Mouse (Mus musculus) heart, adult 18-20 months (tissue): ENCODE results near the gene B230217C12Rik. TPM values are rescaled to one million over a fixed set of nuclear protein-coding genes. Genes with fewer than 3 reads are reported as not detected.
A peak's percentile ranks its signal among the peaks of the same experiment; 100 is the strongest.

Experiments used
- DNase-seq, 2 experiments: peaks; one replicate each; pipeline ENCODE4 v3.0.0; 2021 to 2022; ENCODE audit warnings: mixed read lengths in 1 of 2
- total RNA-seq, 2 experiments: library from RNA; stranded (reverse); gene quantifications; 2 replicates each; pipeline ENCODE4 v1.2.3; 2021

The B230217C12Rik gene
- total RNA-seq, 2 experiments from 2014 or later = 0.51 to 0.55 TPM

DNA sequence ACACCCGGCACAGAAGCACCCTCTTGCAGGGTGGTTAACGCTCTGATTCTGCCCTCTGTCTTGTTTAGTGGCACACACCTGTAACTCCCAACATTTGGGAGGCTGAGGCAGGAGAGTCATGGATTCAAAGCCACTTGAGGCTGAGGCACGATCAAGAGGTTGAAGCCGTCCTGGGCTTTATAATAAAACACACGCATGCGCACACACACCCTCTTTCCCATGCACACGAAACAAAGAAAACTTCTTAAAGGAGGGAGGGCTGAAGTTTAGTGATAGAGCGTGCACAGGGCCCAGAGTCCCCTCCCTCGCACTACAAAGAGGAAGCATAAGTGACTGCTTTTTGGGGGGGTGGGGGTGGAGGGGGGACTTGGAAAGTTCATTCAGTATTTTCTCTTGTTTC, 14.6 kb upstream of the B230217C12Rik start:
- DNase-seq = no peak

DNA sequence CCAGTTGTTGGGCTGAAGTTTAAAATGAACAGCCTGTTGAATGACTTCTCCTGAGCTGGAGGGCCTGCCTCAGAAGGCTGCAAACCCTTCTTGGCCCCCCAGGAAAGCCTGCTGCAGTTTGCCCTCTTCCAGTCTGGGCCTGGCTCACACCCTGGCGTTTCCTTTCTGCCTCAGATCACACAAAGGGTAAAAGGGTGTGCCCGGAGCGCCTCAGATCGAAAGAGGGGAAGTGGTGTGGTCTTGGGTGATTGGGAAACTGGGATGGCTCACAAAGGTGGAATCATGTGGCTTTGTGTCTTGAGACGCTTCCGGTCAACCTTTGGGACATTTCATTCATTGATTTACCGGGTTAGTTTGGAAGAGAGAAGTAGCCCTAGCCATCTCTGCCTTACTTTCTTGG, 14.2 kb upstream of the B230217C12Rik start:
- no peak for DNase-seq

DNA sequence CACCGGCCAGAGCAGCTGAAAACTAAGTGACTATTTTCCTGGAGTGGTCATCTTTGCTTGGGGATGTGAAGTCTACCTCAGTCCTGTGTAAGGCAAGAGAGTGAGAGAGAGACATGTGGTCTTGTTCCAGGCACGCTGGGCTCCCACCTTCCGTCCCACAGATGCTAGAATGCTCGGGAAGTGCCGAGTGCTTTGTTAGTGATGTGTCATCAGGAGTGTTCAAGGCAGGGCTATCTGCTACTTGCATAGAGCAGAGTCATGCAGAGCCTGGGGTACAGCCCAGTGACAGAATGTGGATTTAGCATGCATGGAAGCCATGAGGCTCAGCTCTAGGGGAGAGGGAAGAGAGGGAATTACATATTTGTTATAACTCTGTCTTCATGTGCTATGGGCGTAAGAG, 12.9 kb upstream of the B230217C12Rik start:
- peak in 1 of 2 experiments; percentile 2 for DNase-seq

DNA sequence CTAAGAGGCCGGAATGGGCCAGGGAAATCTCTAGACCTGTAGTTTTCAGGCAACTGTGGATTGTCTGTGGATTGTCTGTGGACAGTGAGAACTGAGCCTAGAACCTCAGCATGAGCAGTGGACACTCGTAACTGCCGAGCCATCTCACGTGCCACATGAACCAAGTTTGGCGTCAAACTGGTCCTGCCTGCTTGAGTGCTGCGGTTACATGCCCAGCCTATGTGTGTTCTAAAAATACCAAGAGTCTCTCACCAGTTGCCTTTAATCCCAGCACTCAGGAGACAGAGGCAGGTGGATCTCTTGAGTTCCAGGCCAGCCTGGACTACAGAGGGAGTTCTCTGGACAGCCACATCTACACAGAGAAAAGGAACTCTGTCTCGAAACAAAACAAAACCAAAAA, 11.2 kb upstream of the B230217C12Rik start:
- peak in 1 of 2 experiments; percentile 6 for DNase-seq

DNA sequence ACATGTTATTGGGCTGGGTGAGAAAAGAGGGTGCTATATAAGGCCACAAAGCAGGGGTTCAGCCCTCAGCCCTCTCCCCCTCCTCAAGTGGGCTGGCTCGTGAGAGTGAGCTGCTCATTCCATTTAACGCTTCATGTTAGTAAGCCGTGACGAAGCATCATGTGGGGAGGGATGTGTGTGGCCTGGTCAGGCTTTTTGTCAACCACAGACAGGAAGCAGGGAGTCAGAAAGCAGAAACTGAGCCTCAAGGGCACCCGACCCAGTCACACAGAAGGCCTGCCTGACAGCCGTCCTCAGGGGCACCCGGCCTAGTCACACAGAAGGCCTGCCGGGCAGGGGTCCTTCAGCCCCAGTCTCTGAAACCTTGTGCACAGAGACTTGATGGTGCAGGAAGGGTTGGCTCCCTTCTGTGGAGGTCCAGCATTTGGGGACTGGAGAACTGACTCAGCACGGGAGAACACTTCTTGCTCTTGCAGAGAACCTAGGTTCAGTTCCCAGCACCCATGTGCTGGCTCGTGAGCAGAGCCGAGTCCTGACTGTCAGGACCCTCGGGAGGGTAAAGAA, 10.6 kb upstream of the B230217C12Rik start:
- peak in 1 of 2 experiments; percentile 25 for DNase-seq

DNA sequence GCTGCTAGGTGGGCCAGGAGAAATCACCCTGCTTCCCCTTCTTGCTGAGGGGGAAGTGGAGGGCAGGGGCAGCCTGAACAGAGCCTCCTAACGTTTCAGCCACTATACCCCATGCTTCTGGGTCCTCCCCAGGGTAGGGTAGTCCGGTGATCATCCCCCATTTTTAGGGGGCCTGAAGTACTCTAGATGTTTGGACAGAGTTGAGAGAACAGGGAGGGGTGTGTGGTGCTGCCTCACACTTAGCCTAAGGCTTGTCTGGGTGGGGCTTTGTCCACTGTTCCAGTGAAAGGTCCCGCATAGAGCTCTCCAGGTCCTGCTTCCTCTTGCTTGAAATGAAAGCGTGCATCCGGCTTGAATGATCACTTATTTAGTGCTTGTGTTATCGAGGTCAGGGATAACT, 10.1 kb upstream of the B230217C12Rik start:
- DNase-seq = peak in 1 of 2 experiments; percentile 13

DNA sequence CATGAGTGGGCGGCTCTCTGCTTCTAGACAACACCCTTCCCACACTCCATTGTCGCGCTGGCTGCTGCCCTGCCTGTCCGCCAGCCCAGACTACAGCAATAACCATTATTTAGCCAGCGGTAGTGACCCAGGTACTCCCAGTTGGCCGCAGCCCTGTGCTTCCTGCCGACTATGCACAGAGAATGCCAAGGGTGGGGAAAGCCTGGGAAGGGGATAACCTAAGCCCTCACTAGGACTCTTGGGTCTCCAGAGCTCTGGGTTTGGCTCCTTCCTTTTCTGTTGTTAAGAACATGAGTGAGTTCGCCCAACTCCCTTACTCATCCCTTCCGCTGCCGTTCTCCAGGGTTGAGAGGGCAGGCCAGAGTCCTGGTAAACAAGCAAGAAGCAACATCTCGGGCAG, 8.6 kb upstream of the B230217C12Rik start:
- DNase-seq = peak; percentile 56 to 69

DNA sequence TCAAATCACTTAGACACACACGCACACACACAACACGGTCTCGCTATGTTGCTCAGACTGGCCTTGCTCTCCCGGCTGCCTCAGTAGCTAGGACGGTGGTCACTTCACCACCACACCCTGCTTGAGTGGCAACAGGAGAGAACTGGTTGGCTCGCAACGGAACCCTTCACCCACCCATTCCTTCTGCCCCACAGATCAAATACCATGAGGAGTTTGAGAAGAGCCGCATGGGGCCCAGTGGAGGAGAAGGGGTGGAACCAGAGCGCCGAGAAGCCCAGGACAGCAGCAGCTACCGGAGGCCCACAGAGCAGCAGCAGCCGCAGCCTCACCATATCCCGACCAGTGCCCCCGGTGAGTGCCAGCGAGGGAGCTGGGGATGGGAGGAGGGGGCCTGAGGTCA, 7.2 kb upstream of the B230217C12Rik start:
- DNase-seq = no peak

DNA sequence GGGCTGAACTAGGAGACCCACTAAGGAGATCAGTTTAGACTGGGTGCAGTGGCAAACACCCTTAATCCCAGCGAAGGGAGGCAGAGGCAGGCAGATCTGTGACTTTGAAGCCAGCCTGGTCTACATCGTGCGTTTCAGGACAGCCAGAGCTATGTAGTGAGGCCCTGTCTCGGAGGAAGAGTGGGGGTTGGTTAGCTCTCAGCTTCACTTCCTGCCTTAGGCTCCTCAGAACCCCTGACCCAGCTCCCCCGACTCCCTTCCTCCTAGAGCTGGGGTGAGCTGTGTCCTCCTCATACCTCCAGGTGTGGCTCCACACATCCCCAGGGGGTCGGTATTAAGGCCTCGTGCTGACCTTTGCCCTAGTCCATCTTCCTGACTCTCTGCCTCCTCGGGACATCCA, 4.0 kb upstream of the B230217C12Rik start:
- peak in 1 of 2 experiments; percentile 12 for DNase-seq

DNA sequence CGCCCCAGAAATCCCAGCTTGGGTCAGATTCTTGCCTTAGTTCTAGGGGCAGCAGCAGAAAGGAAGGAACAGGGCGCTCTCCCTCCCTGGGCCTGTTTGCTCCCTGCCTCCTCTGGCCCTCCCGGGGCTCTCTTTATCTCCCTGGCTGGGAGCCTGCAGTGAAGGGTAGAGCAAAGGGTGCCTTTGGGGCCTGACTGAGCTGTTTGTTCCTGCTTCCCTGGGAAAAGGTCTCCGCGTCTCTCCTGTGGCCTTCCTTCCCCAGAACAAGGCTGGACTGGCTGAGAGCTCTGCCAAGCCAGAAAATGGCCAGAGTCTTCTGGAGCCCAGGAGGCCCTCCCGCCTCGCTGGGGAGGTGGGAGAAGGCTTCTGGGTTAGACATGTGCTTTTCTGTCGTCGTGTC, 3.5 kb upstream of the B230217C12Rik start:
- DNase-seq = peak; percentile 66 to 73

DNA sequence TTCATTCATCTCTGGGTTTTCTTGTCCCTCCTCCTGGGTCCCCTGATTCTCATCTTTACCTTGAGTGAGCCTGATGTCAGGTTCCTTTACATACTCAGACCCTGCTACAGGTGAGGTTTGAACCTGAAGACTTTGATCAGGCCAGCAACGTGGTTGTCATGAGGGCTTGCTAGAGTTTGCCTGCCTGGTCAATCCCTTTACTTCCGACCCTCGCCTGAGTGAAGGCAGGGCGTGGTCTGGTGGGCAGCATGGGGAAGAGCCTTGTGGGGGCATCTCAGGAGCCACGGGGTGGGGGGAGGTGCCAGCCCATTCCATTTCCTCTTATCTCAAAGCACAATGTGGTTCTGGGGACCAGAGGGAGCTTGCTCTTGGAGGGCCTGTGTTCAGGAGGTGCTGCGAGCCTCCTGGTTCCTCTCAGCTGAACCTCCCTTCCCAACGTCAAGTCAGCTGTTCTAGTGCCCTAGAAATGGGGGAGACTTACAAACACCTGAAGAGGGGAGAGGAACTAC, 2.9 kb upstream of the B230217C12Rik start:
- DNase-seq = peak in 1 of 2 experiments; percentile 21

DNA sequence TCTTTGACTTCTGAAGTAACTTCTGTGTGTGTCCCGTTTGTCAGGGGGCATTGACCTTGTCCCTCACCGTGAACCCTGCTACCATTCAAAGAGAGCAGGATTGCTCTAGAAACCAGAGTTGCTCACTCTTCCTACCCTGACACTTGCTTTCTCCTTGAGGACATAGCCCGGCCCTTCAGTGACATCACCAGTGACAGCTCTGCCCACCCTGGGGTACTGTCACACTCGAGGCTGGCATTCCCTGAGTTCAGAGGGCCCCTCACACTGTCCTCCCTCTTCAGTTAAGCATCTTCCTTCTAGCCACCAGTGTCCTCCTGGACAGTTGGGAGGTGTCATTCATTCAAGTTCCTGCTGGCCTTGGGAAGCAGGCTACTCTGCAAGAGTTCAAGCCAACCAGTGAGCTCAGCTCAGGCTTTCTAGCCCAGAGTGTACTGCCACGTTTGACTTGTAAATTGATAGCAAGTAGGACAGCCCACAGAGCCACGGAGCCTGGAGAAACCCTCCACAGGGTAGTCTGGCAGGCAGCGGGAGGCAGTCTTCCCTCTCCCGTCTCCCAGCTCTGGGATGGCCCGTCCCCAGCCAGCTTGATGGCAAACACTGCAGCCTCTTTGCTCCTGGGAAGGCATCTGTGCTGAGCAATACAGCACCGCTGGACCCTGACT, 1.7 kb upstream of the B230217C12Rik start:
- peak in 1 of 2 experiments; percentile 30 for DNase-seq

DNA sequence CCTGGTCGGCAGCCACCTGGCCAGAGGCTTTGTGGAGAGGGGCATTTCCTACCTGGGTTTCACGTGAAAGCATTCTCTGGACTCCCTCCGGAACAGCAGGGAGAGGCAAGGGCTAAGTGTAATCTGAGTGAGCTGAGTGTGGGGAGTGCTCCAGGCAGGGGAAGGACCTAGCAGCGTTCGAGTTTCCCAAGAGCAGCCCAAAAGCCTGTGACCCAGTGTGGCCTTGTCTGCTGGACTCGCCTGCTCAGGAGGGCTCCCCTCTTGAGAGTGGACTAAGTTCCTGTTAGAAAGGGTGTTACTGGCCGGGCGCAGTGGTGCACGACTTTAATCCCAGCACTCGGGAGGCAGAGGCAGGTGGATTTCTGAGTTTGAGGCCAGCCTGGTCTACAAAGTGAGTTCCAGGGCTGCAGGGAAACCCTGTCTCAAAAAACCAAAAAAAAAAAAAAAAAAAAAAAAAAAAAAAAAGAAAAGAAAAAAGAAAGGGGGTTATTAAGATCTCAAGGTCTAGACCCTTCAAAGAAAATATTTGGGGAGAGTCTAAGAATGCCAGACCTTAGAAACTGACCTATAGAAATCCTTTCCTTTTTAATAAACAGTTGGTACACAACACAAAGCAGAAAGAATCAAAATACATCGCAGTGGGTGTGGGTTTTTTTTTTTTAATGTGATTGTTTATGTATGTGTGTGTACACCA, 992 bp upstream of the B230217C12Rik start:
- DNase-seq = no peak

DNA sequence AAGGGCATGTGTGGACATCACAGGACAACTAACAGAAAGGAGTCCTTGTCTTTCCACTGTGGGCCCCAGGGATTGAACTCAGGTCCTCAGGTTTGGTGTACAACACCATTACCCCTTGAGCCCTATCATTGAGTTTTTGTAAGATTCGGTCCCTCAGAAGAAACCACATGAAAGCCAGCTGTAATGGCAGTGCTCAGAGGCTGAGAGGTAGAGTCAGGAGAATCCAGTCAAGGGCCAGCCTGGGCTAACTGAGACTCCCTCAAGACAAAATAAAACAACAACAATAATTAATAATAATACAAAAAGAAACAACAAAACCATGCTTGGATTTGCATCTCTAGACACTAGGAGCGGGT, 467 bp upstream of the B230217C12Rik start:
- DNase-seq = no peak

DNA sequence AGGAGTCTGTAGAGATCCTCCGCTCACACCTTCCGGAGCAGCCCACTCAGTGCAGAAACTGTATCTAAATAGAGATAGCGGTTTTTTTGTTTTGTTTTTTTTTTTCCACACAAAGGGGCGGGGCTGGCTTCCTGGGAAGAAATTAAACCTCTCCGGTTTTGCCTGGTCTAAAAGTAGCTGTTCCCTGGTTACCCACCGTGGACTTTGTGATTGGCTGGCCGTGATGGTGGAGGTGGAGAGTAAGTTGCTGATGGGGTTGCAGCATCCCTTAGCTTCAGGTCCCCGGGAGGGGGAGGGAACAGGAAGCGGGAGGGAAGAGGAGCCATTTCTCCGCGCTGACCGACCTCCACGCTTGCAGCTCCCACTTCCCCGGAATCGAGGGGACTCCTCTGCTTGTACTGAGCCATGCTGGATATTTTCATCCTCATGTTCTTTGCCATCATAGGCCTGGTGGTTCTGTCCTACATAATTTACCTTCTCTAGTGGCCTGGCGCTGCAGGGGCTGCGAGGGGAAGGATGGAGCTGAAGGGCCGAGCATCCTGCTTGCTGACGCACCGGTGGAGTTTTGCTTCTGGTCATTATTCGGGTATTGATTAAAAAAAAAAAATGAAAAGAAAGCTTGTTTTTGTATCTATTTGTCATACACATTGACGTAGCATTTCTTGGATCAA, 546 bp downstream of the B230217C12Rik start:
- peak; percentile 84 to 89 for DNase-seq

DNA sequence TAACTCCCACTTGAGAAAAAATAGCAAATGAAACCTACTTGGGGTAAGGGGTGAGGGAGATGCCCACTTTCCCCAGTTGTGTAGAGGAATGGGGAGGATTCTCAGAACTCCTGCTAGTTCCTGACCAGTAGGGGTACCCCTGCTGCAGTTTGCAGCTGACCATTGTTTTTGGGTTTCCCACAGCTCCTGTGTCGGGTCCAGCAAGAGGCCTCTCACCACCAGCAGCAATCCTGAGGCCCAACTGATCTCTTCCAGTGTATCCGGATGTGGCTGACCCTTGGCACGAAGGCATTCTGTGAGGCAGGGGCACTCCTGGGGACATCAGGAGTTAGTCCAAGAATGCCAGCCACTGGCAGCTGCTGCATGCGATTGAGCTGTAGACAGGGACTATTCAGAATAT, 1.4 kb downstream of the B230217C12Rik start:
- no peak for DNase-seq

DNA sequence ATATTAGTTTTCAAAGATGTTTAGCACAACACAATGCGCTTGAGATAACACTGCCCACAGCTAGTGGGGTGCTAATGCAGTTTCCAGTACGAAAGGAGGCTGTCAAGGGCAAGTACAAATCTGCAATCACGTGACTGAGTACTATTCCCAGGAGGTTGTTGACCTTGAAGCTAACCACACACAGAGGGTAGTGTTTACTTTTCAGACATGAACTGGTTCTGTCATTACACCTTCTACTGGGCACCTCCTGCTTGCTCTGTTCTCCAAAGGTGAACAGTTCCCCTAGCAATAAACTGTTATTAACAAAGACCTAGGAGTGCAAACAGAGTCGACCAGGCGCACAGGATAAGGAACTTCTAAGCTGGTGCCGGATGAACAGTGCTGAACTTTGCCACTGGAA, 9.8 kb downstream of the B230217C12Rik start:
- DNase-seq = peak in 1 of 2 experiments; percentile 49

DNA sequence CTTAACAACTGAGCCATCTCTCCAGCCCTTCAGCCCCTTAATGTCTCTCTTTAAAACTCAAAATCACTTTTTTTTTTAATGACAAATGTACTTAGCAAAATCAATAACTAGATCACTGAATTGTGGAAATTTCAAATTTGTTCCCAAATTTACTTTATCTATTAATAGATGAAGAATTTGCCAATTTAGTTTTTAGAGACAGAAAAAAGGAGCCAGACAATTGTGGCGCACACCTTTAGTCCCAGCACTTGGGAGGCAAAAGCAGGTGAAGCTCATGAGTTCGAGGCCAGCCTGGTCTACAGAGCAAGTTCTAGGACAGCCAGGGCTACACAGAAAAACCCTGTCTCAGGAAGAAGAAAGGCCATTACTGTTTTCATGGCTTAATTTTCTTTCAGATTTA, 11.0 kb downstream of the B230217C12Rik start:
- no peak for DNase-seq

DNA sequence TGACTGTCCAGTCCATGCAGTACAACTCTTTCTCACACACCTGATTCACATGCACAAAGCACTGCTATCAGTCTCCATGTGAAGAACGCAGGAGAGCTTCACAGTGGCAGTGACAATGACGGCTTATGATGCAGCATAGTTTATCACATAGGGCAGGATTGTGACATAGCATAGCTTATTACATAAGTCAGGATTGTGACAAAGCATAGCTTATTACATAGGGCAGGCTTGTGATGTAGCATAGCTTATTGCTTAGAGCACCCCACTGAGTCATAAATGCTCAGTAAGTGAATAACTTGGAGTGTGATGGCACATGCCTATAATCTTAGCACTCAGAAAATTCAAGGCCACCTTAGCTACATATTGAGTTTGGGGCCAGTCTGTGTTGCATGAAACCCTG, 14.9 kb downstream of the B230217C12Rik start:
- DNase-seq = no peak

DNA sequence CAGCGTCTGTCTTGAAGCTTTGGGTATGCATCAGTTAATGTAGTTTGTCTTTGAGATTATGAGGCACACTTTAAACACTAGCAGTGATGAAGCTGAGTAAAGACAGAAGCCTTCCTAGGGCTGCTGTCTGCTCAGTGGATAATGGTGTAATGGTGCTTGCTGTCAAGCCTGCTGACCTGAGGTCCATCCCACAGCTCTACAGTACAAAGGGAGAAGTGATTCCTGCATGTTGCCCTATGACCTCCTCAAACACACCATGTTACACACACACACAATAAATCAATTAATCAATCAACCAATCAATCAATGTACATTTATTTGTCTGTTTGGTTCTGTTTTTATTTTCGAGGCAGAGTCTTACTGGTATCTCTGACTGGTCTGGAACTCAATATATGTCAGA, 21.6 kb downstream of the B230217C12Rik start:
- DNase-seq = no peak

DNA sequence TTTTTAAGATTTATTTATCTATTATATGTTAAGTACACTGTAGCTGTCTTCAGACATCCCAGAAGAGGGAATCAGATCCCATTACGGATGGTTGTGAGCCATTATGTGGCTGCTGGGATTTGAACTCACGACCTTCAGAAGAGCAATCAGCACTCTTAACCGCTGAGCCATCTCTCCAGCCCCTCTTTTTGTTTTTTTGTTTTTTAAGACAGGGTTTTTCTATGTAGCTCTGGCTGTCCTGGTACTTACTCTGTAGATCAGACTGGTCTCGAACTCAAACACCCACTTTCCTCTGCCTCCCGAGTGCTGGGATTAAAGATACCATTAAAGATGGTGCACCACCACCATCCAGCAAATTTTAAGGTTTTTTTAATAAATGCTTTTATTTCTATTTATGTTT, 24.8 kb downstream of the B230217C12Rik start:
- DNase-seq = no peak

DNA sequence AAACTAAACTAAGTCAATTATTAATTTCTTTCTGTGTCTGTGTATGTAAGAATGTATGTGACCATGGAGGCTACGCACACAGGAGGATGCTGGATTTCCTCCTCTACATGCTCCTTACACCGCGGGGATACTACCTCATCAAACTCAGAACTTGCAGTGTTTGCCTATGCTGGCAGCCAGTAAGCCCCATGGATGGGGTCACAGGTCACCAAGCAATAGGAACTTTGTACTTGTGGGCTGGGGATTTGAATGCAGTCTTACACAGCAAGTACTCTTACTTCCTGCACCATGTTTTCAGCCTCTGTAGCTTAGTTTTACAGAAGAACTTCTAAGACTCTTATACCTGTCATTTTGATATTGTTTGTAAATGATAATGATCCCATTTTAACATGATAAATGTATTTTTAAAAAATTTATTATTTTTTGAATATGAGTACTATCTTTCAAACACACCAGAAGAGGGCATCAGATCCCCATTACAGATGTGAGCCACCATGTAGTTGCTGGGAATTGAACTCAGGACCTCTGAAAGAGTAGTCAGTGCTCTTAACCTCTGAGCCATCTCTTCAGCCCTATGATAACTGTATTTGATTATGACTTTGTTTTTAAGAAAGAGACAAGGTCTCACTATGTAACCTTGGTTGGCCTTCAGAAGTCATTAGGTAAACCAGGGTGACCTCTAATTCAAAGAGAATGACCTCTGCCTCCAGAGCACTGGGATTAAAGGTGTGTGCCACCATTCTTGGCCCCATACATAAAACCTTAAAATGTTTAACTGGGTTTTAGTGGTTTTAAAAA, 25.7 kb downstream of the B230217C12Rik start:
- DNase-seq = no peak
